Mouse (Mus musculus) E14TG2a.4 (cell line): ENCODE data around the gene Cul1.

Experiments
- H3K27me3 ChIP-seq: 2 replicates; pipeline ENCODE4 v1.6.1; 2014; ENCODE audit warnings: low read length, control low read depth; ENCODE audit not compliant: insufficient read depth
- H3K36me3 ChIP-seq: 2 replicates; pipeline ENCODE4 v1.6.1; 2014; ENCODE audit warnings: low read length, control low read depth; ENCODE audit not compliant: insufficient read depth
- H3K4me1 ChIP-seq: replicated peaks from 2 replicates; pipeline ENCODE4 v1.6.1; 2014; ENCODE audit warnings: low read depth, low read length, control low read depth
- H3K4me3 ChIP-seq: replicated peaks from 2 replicates; pipeline ENCODE4 v1.5.1; 2014; ENCODE audit warnings: mild to moderate bottlenecking, low read length
- H3K9me3 ChIP-seq: 2 replicates; pipeline ENCODE4 v1.6.1; 2014; ENCODE audit warnings: low read length, control low read depth
- CTCF ChIP-seq: conservative IDR thresholded peaks from 2 replicates; pipeline ENCODE4 v1.5.1; 2014; ENCODE audit warnings: low read length
- NANOG ChIP-seq: IDR thresholded peaks from 2 replicates; pipeline ENCODE4 v1.6.1; 2014; ENCODE audit warnings: borderline replicate concordance, low read length, mixed read lengths
- POU5F1 ChIP-seq: IDR thresholded peaks from 2 replicates; pipeline ENCODE4 v1.6.1; 2014; ENCODE audit warnings: low read length, borderline replicate concordance

Cul1 gene

GRCm38 (mm10) chr6:47561426-47561825, 108.2 kb downstream of the Cul1 start:
- H3K4me1 ChIP-seq: peaks cover 17% of the 10 kb centered on the region
- H3K27me3 ChIP-seq: no peaks in the 10 kb centered on the region
- no peak overlapping the region for H3K4me3 ChIP-seq
- H3K36me3 ChIP-seq: peaks cover 97% of the 10 kb centered on the region
- no peak for TF ChIP-seq CTCF
- TF ChIP-seq POU5F1: no peak
- no peak for TF ChIP-seq NANOG
- no peaks in the 10 kb centered on the region for H3K9me3 ChIP-seq

GRCm38 (mm10) chr6:47565326-47566035, 112.3 kb downstream of the Cul1 start:
- H3K27me3 ChIP-seq: no peaks in the 10 kb centered on the region
- H3K4me1 ChIP-seq: peaks cover 17% of the 10 kb centered on the region
- H3K36me3 ChIP-seq: peaks cover 96% of the 10 kb centered on the region
- no peak overlapping the region for H3K4me3 ChIP-seq
- TF ChIP-seq NANOG (no peak), POU5F1 (no peak), CTCF (no peak)
- H3K9me3 ChIP-seq: no peaks in the 10 kb centered on the region

- H3K27me3 ChIP-seq: no peaks in the 10 kb centered on the region
- TF ChIP-seq NANOG (no peak), POU5F1 (no peak), CTCF (no peak)
- no peak overlapping the region for H3K4me3 ChIP-seq
- no peaks in the 10 kb centered on the region for H3K4me1 ChIP-seq
- H3K36me3 ChIP-seq: peaks cover 71% of the 10 kb centered on the region
- no peaks in the 10 kb centered on the region for H3K9me3 ChIP-seq
Observed at GRCm38 (mm10) chr6:47572887-47573286, 119.7 kb downstream of the Cul1 start.
